Mouse (Mus musculus) E14TG2a.4 (cell line): Measurements from ENCODE around the gene Mmrn2.

ENCODE experiments used
- H3K27me3 ChIP-seq: 2 replicates; pipeline ENCODE4 v1.6.1; 2014; ENCODE audit warnings: low read length, control low read depth; ENCODE audit not compliant: insufficient read depth
- H3K36me3 ChIP-seq: 2 replicates; pipeline ENCODE4 v1.6.1; 2014; ENCODE audit warnings: low read length, control low read depth; ENCODE audit not compliant: insufficient read depth
- H3K4me1 ChIP-seq: replicated peaks from 2 replicates; pipeline ENCODE4 v1.6.1; 2014; ENCODE audit warnings: low read depth, low read length, control low read depth
- H3K4me3 ChIP-seq: replicated peaks from 2 replicates; pipeline ENCODE4 v1.5.1; 2014; ENCODE audit warnings: mild to moderate bottlenecking, low read length
- H3K9me3 ChIP-seq: 2 replicates; pipeline ENCODE4 v1.6.1; 2014; ENCODE audit warnings: low read length, control low read depth
- CTCF ChIP-seq: conservative IDR thresholded peaks from 2 replicates; pipeline ENCODE4 v1.5.1; 2014; ENCODE audit warnings: low read length
- NANOG ChIP-seq: IDR thresholded peaks from 2 replicates; pipeline ENCODE4 v1.6.1; 2014; ENCODE audit warnings: borderline replicate concordance, low read length, mixed read lengths
- POU5F1 ChIP-seq: IDR thresholded peaks from 2 replicates; pipeline ENCODE4 v1.6.1; 2014; ENCODE audit warnings: low read length, borderline replicate concordance

Gene Mmrn2

DNA sequence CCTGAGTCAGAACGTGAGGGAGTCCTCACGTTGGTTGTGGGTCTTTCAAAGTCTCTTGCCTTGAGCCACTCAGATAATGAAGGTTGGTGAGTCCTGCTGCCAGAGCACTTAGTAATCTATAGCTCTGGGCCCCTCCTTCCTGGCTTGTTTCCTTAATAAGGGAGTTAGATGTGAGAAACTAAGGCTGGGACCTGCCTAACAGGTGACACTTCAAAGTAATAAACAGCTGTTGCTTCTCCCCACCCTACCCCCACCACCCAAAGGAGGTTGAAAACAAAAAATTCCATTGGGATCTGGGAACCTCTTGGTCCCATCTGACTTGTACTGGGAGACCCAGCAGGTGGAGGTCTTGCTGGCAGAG is 10.1 kb upstream of the Mmrn2 start:
- Histone ChIP-seq H3K4me1 (peaks cover 41% of the 10 kb centered on the region), H3K27me3 (no peaks in the 10 kb centered on the region), H3K9me3 (peaks cover 20% of the 10 kb centered on the region), H3K4me3 (no peak overlapping the region; the same call in 1 of the 2 replicates), H3K36me3 (peaks cover 7% of the 10 kb centered on the region; the same call in 1 of the 2 replicates)
- TF ChIP-seq CTCF (no peak), NANOG (no peak), POU5F1 (no peak)

DNA sequence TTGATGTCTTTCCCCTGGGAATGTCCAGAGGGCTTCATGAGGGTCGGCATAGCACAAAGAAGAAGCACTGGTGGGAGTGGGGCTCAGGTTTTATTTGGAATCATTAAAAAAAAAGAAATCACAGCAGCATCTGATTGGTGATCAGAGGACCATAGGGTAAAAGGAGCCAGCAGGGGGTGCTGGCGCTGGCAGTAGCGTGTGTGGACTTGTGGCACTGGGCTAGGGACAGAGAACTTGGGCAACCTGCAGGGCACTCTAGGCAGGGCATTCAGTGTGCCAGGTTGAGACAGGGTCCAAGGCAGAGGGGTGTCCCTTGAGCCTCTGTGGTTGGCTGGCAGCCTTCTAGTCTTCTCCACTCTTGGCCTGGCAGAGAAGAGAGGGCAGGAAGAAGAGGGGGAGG is 5.1 kb upstream of the Mmrn2 start:
- Histone ChIP-seq H3K27me3 (no peaks in the 10 kb centered on the region), H3K9me3 (peaks cover 8% of the 10 kb centered on the region), H3K4me3 (no peak overlapping the region), H3K4me1 (peaks cover 57% of the 10 kb centered on the region), H3K36me3 (peaks cover 6% of the 10 kb centered on the region; the same call in 1 of the 2 replicates)
- TF ChIP-seq POU5F1: no peak
- TF ChIP-seq CTCF: no peak
- no peak for TF ChIP-seq NANOG

GRCm38 (mm10) chr14:34370921-34371320 is 4.3 kb upstream of the Mmrn2 start:
- H3K9me3 ChIP-seq: peaks cover 1% of the 10 kb centered on the region; the same call in 1 of the 2 replicates
- H3K4me1 ChIP-seq: peaks cover 64% of the 10 kb centered on the region
- no peak overlapping the region for H3K4me3 ChIP-seq
- TF ChIP-seq POU5F1 (no peak), CTCF (no peak), NANOG (no peak)
- H3K27me3 ChIP-seq: no peaks in the 10 kb centered on the region; the same call in 1 of the 2 replicates
- H3K36me3 ChIP-seq: no peaks in the 10 kb centered on the region

GRCm38 (mm10) chr14:34371763-34372162 is 3.5 kb upstream of the Mmrn2 start:
- Histone ChIP-seq H3K9me3 (no peaks in the 10 kb centered on the region), H3K4me3 (no peak overlapping the region), H3K36me3 (no peaks in the 10 kb centered on the region), H3K27me3 (no peaks in the 10 kb centered on the region; the same call in 1 of the 2 replicates), H3K4me1 (peaks cover 71% of the 10 kb centered on the region)
- no peak for TF ChIP-seq NANOG
- no peak for TF ChIP-seq CTCF
- no peak for TF ChIP-seq POU5F1

DNA sequence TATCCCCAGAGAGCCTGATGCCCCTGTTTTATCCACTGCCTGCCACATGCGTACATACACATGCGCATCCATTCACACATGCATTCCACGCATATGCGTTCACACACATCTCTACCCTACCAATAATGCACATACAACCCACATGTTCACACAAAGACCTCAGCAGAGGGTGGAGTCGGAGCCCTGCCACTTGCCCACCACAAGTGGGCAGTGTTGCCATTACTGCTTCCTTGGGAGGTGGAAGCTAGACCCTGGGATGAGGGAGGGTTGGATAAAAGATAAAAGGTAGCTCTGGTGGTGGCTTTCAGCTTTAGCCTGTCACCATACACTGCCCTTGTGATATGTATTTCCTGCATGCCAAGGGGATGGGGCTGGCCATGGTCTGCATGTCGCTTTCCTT is 2.6 kb upstream of the Mmrn2 start:
- Histone ChIP-seq H3K4me3 (no peak overlapping the region), H3K9me3 (no peaks in the 10 kb centered on the region), H3K27me3 (no peaks in the 10 kb centered on the region; the same call in 1 of the 2 replicates), H3K36me3 (no peaks in the 10 kb centered on the region), H3K4me1 (peaks cover 80% of the 10 kb centered on the region)
- TF ChIP-seq NANOG (no peak), CTCF (peak; percentile 94)

DNA sequence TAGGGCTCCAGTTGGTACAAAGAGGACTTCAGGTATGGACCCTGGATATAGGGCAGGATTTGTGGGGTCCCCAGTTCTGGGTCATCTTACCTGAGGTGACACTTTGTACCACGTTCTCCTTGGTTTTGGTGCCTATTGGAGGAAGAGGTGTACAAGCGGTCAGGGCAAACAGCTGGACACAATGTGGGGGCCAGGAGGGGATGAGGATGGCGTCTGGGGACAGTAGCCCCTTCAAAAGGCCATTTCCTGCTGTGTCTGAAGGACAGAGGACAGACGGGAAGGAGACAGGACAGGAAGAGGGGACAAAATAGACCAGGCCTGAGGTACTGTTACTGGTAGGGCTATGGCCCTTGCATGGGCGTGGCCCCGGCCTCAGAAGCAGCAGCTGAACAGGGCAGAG is 1.7 kb upstream of the Mmrn2 start:
- Histone ChIP-seq H3K9me3 (no peaks in the 10 kb centered on the region), H3K27me3 (no peaks in the 10 kb centered on the region; the same call in 1 of the 2 replicates), H3K36me3 (no peaks in the 10 kb centered on the region), H3K4me1 (peaks cover 82% of the 10 kb centered on the region), H3K4me3 (peak overlapping the region; percentile 20; the same call in 1 of the 2 replicates)
- TF ChIP-seq POU5F1: no peak
- no peak for TF ChIP-seq NANOG
- TF ChIP-seq CTCF: no peak

GRCm38 (mm10) chr14:34374577-34374976 is 688 bp upstream of the Mmrn2 start, which contains the start of gene Sncg:
TSS of gene Sncg (minus strand) at chr14:34374789.
- Histone ChIP-seq H3K4me1 (peaks cover 87% of the 10 kb centered on the region), H3K27me3 (no peaks in the 10 kb centered on the region; the same call in 1 of the 2 replicates), H3K4me3 (peak within 1 kb of the TSS; percentile 48), H3K36me3 (no peaks in the 10 kb centered on the region), H3K9me3 (no peaks in the 10 kb centered on the region)
- no peak for TF ChIP-seq POU5F1

DNA sequence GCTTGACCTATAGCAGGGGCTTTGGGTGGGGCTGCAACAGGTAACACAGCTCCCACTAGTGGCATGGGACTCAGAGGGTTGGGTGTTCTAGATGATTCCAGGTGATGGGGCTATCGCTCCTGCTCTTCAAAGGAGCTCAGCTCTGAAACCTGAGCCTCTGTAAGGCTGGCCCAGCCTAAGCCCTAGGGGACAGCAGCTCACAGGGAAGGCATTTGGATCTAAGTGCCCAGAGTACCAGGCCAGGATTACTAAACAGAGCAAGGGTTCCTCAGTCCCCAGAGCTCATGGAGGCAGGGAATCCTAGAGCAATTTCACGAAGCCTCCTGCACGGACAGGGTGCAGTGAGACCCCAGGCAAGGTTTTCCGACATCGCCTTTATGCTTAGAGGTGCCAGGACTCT is 676 bp downstream of the Mmrn2 start:
- no peaks in the 10 kb centered on the region; the same call in 1 of the 2 replicates for H3K27me3 ChIP-seq
- TF ChIP-seq NANOG (no peak), POU5F1 (no peak), CTCF (no peak)

DNA sequence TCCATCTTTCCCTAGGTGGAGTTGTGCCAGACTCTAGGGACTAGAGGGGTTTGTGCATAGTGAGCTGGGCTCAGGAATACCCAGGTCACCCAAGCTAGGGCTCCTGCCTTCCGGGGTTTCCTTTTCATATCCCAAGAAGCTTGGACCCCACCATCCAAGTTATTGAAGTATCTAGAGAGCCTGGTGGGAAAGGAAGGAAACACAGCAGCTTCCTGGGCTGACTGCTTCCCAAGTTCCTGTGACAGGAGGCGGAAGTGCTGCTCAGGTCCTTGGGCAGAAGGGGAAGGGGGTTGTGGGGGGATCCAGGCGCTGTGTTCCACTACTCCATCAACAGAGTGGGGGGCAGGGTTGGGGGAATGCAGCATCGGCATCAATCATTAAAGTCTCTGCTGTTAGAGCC is 1.9 kb downstream of the Mmrn2 start:
- peaks cover 9% of the 10 kb centered on the region for H3K36me3 ChIP-seq
- H3K4me3 ChIP-seq: no peak overlapping the region; the same call in 1 of the 2 replicates
- TF ChIP-seq NANOG: no peak
- TF ChIP-seq POU5F1: no peak
- no peak for TF ChIP-seq CTCF
- H3K4me1 ChIP-seq: peaks cover 94% of the 10 kb centered on the region
- no peaks in the 10 kb centered on the region for H3K9me3 ChIP-seq
- no peaks in the 10 kb centered on the region; the same call in 1 of the 2 replicates for H3K27me3 ChIP-seq

More for the DNA sequence above, 676 bp downstream of the Mmrn2 start:
- no peaks in the 10 kb centered on the region for H3K9me3 ChIP-seq
- H3K4me3 ChIP-seq: peak overlapping the region; percentile 48
- peaks cover 95% of the 10 kb centered on the region for H3K4me1 ChIP-seq
- H3K36me3 ChIP-seq: 0 out of 2 replicates have a peak, but pooled peaks cover 2% of the 10 kb centered on the region
